Mouse (Mus musculus) layer of hippocampus, adult 18-20 months (tissue): ENCODE data around the gene Ager. TPM values are rescaled to one million over a fixed set of nuclear protein-coding genes. Genes with fewer than 3 reads are reported as not detected.
A peak's percentile ranks its signal among the peaks of the same experiment; 100 is the strongest.

Experiments used
- DNase-seq, 2 experiments: peaks; one replicate each; pipeline ENCODE4 v3.0.0; 2022; ENCODE audit warnings: low spot score in 2 of 2
- total RNA-seq, 2 experiments: library from RNA; stranded (reverse); gene quantifications; 2 replicates each; pipeline ENCODE4 v1.2.3; 2021

Gene Ager
- total RNA-seq, 2 experiments from 2014 or later: 0.61 to 0.67 TPM

DNA sequence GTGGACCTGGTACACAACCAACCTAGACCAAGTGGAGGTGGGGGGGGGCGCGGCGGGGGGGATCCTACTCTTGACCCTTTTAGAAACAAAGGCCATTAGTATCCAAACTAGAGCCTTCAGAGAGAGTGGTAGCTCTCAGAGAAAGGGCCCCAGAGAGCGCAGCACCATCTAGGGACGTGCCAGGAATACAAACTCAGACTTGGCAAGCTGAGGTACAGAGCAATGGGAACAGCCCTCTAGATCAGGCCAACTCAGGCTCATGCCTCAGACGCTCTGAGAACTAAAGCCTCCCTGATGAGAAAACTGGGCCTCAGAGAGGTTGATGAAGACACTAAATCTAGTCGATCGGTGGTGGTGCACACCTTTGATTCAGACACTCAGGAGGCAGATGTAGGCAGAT lies 12.5 kb upstream of the Ager start:
- peak in 1 of 2 experiments; percentile 57 for DNase-seq

DNA sequence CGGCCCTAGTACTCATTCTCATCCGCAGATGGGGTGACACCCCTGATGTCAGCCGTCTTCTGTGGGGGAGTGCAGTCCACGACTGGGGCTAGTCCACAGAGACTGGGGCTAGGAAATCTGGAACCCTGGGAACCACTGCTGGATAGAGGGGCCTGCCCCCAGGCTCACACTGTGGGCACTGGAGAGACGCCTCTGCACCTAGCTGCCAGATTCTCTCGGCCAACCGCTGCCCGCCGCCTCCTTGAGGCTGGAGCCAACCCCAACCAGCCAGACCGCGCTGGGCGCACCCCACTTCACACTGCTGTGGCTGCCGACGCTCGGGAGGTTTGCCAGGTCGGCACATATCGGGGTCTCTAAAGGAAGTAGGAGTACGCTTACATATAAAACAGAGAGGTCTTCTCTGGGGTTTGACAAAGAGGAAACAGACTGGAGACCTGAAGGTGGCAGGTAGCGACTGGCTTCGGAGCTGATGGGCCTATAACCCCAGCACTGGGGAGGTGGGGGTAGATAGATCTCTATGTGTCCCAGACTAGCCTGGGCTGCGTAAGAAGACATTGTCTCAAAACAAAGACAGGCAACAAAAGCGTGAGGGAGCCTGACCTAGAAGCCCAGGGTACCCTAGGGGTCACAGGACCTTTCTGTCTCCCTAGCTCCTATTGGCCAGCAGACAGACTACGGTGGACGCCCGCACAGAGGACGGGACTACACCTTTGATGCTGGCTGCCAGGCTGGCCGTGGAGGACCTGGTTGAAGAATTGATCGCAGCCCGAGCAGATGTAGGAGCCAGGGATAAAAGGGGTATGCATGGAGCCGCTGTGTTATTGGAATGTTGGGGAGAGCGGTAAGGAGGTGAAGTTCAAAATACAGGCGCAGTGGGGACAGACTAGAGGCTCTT lies 11.5 kb upstream of the Ager start:
- DNase-seq: no peak

DNA sequence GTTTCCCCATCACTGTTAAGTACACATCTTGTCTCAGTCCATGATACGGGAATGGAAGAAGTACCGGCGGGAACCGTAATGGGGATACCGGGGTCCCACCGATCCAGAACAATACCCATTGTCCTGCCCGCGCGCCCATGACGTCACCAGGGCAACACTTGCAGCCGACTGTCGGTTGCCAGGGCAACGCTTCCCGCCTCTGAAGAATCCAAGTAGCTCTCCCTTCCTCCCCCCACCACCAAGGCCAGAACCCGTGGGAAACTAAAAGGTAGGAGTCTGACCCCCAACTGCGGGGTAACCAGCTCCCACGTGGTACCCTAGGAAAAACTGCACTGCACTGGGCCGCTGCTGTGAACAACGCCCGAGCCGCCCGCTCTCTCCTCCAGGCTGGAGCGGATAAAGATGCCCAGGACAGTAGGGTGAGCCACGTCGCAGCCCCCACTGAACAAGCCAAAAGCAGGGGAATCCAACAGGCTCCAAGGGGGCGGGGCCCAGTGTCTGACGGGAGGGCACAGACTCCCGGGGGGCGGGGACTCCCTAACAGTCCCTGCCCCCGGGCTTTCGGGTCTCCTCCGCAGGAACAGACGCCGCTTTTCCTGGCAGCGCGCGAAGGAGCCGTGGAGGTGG lies 10.8 kb upstream of the Ager start:
- peak; percentile 84 to 91 for DNase-seq

DNA sequence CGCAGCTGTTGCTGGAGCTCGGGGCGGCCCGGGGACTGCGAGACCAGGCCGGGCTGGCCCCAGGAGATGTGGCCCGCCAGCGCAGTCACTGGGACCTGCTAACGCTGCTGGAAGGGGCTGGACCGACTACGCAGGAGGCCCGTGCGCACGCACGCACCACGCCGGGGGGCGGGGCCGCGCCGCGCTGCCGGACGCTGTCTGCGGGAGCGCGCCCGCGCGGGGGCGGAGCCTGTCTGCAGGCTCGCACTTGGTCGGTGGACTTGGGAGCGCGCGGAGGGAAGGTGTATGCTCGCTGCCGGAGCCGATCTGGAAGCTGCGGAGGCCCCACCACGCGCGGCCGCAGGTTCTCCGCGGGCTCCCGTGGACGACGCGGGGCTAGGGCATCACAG lies 10.2 kb upstream of the Ager start:
- DNase-seq: peak; percentile 98

DNA sequence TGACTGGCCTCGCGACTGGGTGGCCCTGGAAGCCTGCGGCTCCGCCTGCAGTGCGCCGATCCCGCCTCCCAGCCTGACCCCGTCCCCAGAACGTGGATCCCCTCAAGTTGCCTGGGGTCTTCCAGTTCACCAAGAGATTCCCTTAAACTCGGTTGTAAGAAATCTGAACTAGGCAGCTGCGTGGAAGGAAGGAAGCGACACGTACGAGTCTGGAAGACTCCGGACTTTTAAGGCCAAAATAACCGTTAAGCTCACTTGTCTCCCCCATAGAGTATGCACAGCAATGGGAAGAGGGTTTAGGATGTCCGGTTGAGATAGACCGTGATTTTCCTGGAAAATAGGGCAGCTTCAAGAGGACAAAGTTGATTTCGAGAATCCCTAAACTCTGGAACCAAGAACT lies 9.8 kb upstream of the Ager start:
- no peak for DNase-seq

DNA sequence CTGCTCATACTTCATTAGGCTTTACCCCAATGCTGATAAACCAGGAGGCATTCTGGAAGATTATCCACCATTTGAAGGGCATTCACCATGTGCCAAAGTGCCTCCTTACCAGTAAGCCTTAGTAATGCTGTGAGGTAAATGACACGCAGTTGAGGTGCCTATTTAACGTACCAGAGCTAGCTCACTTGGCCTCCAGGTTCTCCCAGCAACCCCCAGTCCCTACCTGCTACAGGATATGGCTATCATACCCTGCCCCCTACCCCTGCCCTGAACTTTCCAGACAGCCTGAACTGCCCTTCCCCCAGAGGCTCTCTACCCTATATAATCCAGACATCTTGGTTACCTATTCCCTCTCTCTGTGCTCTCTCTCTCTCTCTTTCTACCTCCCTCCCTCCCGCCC lies 8.9 kb upstream of the Ager start:
- no peak for DNase-seq

DNA sequence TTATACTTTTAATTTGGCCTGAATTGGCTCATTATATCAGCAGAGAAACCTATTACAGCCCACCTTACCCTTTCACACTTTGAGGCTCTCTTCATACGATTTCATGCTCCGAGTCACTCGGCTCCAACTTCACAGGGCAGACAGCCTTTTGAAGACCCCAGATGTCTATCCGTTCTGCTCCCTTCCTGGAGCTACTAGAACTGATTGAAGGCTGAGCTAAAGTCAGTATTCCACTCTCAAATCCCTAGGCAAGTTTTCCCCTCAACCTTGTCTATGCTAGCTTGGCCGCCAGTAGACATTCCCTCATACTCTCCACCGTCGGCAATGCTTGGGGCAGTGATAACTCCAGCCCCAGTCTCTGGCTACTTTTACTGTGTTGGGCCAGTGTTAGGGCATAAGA lies 8.5 kb upstream of the Ager start:
- no peak for DNase-seq

DNA sequence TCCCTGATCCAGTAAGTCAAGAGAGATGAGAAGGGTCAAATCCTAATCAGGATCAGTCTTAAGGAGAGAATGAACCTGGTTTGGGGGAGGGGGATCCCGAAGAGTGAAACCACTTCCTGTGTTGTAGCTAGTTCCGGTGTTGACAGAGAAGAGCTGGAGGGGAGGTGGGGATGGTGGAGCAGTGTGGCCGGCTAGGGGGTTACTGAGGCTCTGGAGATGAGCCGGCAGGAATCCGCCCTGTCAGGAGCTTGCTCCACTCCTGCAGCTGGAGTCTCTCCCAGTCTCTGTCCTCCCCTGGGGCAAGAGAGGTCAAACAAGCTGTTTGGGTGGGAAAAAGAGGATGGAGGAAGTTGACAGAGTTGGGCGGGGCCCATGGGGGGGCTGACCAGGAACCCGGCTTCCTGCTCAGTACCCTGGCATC lies 8.0 kb upstream of the Ager start, which contains the start of gene Gpsm3:
Gene Gpsm3, plus strand, starts transcription at position 126 of the 421 bp plus-strand sequence.
- DNase-seq: no peak

DNA sequence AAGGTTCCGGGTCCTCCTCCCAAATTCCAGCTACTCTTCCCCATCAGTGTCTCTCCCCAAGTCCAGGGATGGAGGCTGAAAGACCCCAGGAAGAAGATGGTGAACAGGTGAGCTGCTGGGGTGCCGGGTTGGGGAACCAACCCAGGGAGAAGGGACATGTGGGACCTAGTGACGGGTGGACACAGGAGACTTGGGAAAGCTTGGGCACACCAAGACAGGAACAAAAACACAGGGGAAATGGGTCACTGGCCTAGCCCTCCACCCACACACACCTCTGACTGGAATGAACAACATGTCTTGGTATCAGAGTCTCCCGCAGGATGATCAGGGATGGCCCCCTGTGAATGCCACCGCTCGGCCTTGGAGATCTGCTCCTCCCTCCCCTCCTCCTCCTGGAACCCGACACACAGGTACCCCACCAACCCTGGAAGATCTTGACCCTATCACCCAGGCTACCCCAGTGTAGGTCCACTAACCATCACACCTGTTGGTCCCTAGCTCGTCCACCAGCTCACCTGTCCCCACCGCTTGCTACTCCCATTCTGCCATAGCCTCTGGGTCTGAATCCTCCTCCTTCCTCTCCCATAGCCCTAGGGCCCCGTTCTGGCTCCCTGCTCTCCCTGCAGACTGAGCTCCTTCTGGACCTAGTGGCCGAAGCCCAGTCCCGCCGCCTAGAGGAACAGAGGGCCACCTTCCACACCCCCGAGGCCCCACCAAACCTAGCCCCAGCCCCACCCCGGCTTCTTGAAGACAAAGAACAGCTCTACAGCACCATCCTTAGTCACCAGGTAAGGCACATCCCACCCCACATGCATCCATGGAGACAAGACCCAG lies 7.3 kb upstream of the Ager start:
- no peak for DNase-seq

DNA sequence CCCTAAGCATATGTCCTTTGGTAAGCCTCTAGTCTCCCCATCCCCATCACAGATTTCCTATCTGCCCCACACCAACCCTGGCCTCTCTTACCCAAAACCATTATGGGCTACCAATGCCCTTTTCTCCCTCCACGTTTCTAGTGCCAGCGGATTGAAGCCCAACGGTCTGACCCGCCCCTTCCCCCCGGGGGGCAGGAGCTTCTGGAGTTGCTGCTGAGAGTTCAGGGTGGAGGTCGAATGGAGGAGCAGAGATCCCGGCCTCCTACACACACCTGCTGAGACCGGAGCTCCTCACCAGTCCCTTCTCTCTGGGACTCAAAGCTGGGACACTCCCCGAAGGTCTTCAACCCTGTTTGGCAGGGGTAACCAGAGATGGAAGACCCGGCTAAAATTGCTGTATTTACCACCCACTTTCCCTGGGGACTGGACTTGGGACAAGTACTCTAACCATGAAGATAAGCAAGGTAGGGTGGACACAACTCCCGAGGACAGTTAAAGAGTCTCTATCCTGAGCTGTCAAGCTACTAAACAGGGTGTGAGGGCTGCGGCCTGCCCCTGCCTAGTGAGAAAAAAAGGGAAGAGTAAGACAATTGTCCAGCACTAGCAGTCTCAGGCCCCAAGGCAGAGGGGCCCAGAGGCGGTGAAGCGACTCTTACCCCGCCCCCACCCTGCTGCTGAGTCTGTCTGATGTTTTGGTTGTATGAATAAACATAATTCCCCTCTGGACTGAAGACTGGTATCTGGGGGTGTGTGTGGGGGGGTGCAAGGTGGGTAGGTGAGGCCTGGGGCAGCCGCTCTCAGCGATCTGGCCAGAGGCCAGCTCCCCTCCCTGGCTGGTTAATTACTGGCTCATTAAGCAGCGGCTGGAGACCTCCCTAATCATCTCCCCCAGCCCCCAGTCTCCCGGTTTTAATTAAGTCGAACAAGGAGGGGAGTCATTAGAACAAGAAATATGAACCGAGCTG lies 6.4 kb upstream of the Ager start, which contains the start of gene Pbx2:
Gene Pbx2, plus strand, starts transcription at position 238 of the 965 bp plus-strand sequence.
- DNase-seq: no peak

DNA sequence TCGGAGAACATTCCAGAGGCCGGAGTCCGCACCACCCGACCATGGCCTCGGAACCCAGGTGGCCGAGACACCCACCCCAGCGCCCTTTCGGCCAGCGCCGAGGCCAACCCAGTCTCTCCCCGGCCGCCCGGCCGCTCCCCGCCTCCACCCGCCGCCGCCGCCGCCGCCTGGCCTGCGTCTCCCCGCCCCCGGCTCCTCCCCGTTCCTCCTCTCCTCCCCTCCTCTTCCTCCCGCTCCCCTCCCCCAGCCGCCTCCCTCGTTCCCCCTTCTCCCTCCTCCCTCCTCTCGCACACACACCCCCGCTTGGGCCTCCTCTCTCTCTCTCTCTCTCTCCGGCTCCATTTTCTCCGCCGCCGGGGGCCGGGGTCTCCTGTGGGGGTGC lies 5.7 kb upstream of the Ager start:
- DNase-seq: peak; percentile 72 to 87

DNA sequence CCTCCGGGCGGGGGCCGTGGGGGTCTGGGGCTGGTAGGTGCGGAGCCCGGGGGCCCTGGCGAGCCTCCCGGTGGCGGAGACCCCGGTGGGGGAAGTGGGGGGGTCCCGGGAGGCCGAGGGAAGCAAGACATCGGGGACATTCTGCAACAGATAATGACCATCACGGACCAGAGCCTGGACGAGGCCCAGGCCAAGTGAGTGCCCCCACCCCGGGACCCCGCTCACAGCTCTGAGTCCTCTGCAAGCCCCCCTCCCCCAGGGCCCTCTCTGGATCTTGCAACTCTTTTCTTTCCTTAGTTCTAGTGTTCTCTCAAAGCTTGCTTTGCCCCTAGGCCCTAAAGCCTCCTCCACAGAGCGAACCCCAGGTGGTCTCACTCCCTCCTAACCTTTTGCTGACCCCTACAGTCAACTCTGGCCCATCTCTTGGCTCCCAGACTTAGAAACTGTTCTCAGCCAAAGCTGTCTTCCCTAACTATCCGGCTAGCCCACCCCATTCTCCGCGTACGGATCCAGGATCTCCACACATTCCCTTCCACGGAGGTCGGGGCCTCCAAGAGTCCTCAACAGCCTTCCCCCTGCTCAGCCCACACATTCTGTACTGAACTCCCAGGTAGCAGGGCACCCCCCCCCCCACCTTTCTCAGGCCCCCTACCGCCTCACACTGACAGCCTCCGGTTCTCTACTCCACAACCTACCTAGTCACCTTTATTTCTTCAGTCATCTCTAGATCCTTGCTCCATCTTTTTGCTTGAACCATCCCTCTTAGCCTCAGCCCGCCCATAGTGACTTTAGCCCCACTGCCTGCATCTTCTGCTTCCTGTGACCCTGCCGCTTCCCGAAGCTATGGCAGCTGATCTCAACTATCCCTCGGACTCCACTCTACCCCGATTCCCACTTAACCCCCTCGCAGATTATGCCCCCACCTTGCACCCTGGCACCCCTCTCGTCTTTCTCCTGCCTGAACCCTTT lies 4.8 kb upstream of the Ager start:
- no peak for DNase-seq

DNA sequence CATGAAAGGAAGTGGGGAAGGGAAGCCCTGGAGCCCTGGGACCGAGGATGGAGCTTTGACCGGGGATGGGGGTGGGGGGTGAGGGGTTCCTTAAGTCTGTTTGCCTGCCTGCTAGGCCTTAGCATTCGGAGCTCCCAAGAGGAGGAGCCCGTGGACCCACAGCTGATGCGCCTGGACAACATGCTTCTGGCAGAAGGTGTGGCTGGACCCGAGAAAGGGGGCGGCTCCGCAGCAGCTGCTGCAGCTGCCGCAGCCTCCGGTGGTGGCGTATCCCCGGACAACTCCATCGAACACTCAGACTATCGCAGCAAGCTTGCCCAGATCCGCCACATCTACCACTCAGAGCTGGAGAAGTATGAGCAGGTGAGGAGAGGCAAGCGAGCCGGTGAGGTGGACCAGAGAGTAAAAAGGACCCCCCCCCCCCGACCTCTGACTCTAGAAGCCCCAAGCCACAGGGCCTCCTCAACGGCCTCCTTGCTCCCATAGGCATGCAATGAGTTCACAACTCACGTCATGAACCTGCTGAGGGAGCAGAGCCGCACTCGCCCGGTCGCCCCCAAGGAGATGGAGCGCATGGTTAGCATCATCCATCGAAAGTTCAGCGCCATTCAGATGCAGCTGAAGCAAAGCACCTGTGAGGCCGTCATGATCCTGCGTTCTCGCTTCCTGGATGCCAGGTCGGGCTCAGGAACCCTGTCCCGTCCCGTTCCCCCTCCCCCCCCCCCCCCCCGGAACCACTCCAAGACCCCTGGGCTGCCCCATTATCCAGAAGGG lies 3.7 kb upstream of the Ager start:
- no peak for DNase-seq

DNA sequence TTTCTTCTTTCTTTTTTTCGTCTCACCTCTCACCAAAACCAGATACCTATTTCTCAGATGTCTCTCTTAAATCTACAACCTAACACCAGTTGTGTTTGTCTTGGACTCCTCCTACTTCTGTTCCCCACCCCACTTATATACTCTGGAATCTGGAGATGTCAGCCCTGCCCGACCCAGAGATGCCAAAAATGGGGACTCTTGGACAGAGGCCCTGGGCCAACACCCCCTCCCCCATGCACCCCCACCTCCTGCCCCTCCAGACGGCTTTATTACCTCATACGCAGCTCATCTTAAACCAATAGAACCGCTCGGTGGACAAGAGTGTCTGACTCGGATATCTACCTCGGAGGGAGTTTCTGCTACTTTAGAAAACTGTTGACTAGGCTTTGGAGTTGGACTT lies 1.6 kb upstream of the Ager start:
- no peak for DNase-seq

DNA sequence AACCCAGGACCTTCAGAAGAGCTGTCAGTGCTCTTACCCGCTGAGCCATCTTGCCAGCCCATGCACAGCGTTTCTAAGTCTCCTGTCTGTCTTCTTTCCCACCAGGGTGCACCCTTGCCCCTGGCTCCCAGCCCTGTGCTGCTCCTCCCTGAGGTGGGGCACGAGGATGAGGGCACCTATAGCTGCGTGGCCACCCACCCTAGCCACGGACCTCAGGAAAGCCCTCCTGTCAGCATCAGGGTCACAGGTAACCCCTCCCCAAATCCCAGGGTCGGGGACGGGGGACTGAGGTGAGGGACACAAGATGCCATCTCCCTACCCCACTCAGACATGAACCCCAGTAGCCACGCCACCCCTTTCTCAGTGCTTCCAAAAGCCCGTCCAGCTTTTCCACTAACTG lies 2.2 kb downstream of the Ager start:
- no peak for DNase-seq

DNA sequence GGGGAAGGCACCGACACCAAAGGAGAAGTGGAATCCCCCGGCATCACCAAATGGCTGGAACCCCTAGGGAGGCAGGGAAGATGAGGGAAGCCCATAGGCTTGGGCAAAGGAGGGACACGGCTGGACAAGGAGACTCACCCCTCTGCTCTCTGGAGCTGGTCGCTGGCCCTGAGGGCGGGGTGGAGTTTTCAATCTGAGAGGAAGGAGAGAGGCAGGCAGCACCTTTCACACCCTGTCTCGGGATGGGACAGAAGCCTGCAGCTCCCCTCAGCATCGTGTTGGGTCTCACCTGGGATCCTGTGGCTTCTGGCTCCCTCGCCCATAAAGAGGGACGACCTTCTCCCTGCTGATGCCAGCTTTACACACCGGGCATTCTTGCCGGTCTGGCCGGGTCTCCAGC lies 4.1 kb downstream of the Ager start:
- DNase-seq: no peak

DNA sequence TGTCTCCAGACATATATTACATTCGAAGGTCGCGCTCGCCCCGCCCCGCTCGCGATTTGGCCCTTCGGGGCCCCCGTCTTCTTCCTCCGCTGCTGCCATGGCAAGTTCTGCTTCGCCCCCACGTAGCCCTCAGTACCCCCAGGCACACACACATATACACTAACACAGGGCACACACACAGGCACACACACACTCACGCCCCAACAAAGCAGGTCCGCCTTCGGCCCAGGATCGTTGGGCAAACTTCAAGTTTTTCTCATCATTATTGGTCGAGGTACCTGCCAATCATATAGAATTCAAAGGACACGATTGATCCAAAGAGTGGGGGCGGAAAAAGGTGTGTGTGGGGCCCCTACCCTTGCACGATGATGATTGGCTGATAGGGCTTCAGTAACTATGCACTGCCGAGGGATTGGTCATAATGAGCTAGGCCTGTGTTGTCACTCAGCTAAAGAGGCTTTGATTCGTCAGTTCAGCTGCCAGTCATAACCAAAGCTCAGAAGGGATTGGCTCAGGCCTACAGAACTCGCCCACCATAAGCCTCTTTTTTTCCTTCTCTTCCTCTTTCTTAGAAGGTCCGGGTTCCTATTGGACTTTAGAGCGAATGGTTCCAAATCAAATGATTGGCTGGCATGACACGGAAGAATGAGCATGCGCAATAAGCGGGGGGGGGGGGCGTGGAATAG lies 5.9 kb downstream of the Ager start, which contains the start of gene Rnf5:
Gene Rnf5, minus strand, starts transcription at position 316 of the 686 bp plus-strand sequence.
- DNase-seq: peak; percentile 99 to 100

DNA sequence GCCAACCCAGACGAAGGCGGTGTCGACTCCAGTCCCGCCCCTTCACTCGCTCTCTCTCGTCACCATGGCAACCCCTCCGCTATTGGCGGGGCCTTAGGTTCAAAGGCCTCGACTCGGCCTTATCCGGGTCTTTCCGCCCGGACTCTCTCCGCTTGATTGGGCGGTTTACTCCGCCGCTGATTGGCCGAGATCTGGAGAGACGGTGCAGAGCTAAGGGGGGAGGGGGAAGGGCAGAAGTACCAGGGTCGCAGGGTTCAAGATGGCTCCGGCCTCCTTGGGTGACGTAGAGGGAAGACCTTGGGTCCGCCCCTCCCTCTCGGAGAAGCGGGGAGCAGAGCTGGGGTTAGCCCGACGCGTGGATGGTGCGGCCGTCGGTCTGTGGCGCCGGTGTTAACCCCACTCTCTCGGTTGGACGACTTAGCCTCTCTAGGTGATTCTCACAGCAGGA lies 6.4 kb downstream of the Ager start, which contains the start of gene Agpat1:
Gene Agpat1, plus strand, starts transcription at position 202 of the 448 bp plus-strand sequence.
- peak; percentile 96 to 98 for DNase-seq
